26 mouse cellular contexts compared by ENCODE assay signal in the genomic region with DNA sequence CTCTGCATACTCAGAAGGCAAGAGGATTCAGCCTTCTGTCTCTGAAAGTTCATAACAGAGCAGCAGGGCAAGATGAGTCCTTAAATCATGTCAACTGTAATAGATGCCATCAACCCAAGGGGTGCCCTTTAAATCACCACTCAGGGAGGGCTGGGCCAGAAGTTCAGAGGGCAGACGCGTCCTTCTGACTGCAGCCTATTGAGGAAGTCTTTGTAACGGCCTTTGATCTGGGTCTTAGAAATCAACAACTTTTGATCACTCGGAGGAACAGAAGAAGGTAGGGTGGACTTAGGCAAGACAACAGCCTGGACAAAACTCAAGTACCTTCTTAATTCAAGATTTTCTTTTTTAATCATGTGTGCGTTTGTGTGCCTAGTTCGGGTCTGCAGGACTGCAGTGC. TPM values are rescaled to one million over a fixed set of nuclear protein-coding genes. Genes with fewer than 3 reads are reported as not detected.
DNase-seq lines count a peak whose midpoint lies in the region; ATAC-seq and TF ChIP-seq lines count a peak whose summit lies in the region.
"Had no signal": no experiment of that assay in that cellular context is flagged by ENCODE, and none has a peak within 500 bp of the region (broad histone marks: within the 10 kb centered on the region; RNA-seq: fewer than 3 reads in every experiment).

No protein-coding gene starts in this region.

- no peaks in the 10 kb centered on the region for H3K36me3 ChIP-seq in kidney, embryonic 15.5 days
- H3K36me3 ChIP-seq in lung, embryonic 14.5 days (ENCODE audit: insufficient read depth), result no peaks in the 10 kb centered on the region
- H3K36me3 ChIP-seq in small intestine, adult 2 months (ENCODE audit: control insufficient read depth, insufficient read depth, low read length), result no peaks in the 10 kb centered on the region
- H3K36me3 ChIP-seq: embryonic facial prominence, embryonic 12.5 days; embryonic facial prominence, embryonic 15.5 days; G1E; heart, embryonic 12.5 days; heart, embryonic 15.5 days; hindbrain, embryonic 10.5 days; hindbrain, embryonic 13.5 days had no signal

- no peaks in the 10 kb centered on the region for H3K9me3 ChIP-seq in kidney, embryonic 15.5 days (replicated peaks)
- H3K9me3 ChIP-seq in lung, embryonic 14.5 days (ENCODE audit: low read depth, low read length), result no peaks in the 10 kb centered on the region
- H3K9me3 ChIP-seq: embryonic facial prominence, embryonic 12.5 days; embryonic facial prominence, embryonic 15.5 days; G1E; heart, embryonic 12.5 days; heart, embryonic 15.5 days; hindbrain, embryonic 10.5 days; hindbrain, embryonic 13.5 days had no signal

- peaks cover 40% of the 10 kb centered on the region for H3K4me1 ChIP-seq in kidney, embryonic 15.5 days
- H3K4me1 ChIP-seq in lung, embryonic 14.5 days (ENCODE audit: insufficient read depth), result peaks cover 15% of the 10 kb centered on the region
- H3K4me1 ChIP-seq in small intestine, adult 2 months (ENCODE audit: control insufficient read depth, insufficient read depth, insufficient read length, low read length), result peaks cover 14% of the 10 kb centered on the region

- no peak overlapping the region for H3K4me3 ChIP-seq in kidney, embryonic 15.5 days (replicated peaks)
- H3K4me3 ChIP-seq in lung, embryonic 14.5 days (ENCODE audit: low read depth, low read length), result no peak overlapping the region
- H3K4me3 ChIP-seq in small intestine, adult 2 months (ENCODE audit: low read depth, low read length), result peak overlapping the region; percentile 12; the same call in 1 of the 2 replicates
- H3K4me3 ChIP-seq: embryonic facial prominence, embryonic 12.5 days; embryonic facial prominence, embryonic 15.5 days; heart, embryonic 12.5 days; heart, embryonic 15.5 days; hindbrain, embryonic 10.5 days; hindbrain, embryonic 13.5 days had no signal

- DNase-seq in kidney, adult 11 months, result peak; percentile 47
- DNase-seq in kidney, adult 18-20 months, result no peak
- DNase-seq in kidney, adult 9 months, result peak; percentile 76
- no peak for DNase-seq in lung, embryonic 14.5 days
- no peak for DNase-seq in lung, postnatal 14 days
- DNase-seq: adrenal gland, adult 8-10 months; adrenal gland, postnatal 25 days; B cell, adult 2 months; cerebellum, adult 11-12 months; cerebellum, adult 8-10 months; cerebellum, postnatal 10 days; cerebellum, postnatal 36 days; forebrain, postnatal 0 days; gastrocnemius, postnatal 25 days had no signal

- no peak for TF ChIP-seq CTCF in lung, embryonic 14.5 days (IDR thresholded peaks at IDR 0.05; ENCODE audit: low read depth)
- TF ChIP-seq CTCF in small intestine, adult 2 months (IDR thresholded peaks at IDR 0.05; ENCODE audit: extremely low read depth, insufficient read length, insufficient replicate concordance, low read depth, low read length), result no peak

- 52% methylated on average over 6 of the region's 6 CpGs for WGBS in kidney, embryonic 15.5 days
- 86% methylated on average over 6 of the region's 6 CpGs for WGBS in lung, embryonic 14.5 days
- WGBS in small intestine, adult 2 months, result 47% methylated on average over 6 of the region's 6 CpGs

- no peak for ATAC-seq in kidney, embryonic 15.5 days (replicated peaks; ENCODE audit: low FRiP score)
- ATAC-seq in lung, embryonic 14.5 days (ENCODE audit: insufficient read depth), result no peak
- ATAC-seq: forebrain, embryonic 14.5 days; forebrain, postnatal 0 days; hindbrain, embryonic 16.5 days; Patski had no signal

- TF ChIP-seq POLR2A in small intestine, adult 2 months (IDR thresholded peaks at IDR 0.05; ENCODE audit: low read depth, low read length), result no peak

- no peak overlapping the region for H3K4me2 ChIP-seq in kidney, embryonic 15.5 days
- no peak overlapping the region for H3K4me2 ChIP-seq in lung, embryonic 14.5 days
- H3K4me2 ChIP-seq: embryonic facial prominence, embryonic 12.5 days; embryonic facial prominence, embryonic 15.5 days; heart, embryonic 12.5 days; heart, embryonic 15.5 days; hindbrain, embryonic 13.5 days had no signal

- no peaks in the 10 kb centered on the region for H3K27me3 ChIP-seq in kidney, embryonic 15.5 days
- no peaks in the 10 kb centered on the region for H3K27me3 ChIP-seq in lung, embryonic 14.5 days (ENCODE audit: insufficient read depth, low read length)
- H3K27me3 ChIP-seq in small intestine, adult 2 months (ENCODE audit: control insufficient read depth, insufficient read depth, low read length), result no peaks in the 10 kb centered on the region
- H3K27me3 ChIP-seq: embryonic facial prominence, embryonic 12.5 days; embryonic facial prominence, embryonic 15.5 days; heart, embryonic 12.5 days; heart, embryonic 15.5 days; Patski had no signal

- H3K9ac ChIP-seq in kidney, embryonic 15.5 days, result no peak overlapping the region
- H3K9ac ChIP-seq in lung, embryonic 14.5 days, result no peak overlapping the region
- H3K9ac ChIP-seq: embryonic facial prominence, embryonic 12.5 days; embryonic facial prominence, embryonic 15.5 days; forebrain, postnatal 0 days; heart, embryonic 12.5 days; heart, embryonic 15.5 days; hindbrain, embryonic 13.5 days had no signal

- no peak overlapping the region for H3K27ac ChIP-seq in kidney, embryonic 15.5 days
- peak overlapping the region; percentile 12; the same call in 1 of the 2 replicates for H3K27ac ChIP-seq in lung, embryonic 14.5 days (ENCODE audit: low read depth)
- peak overlapping the region; percentile 60 for H3K27ac ChIP-seq in small intestine, adult 2 months (ENCODE audit: insufficient read depth, low read depth, low read length)
- H3K27ac ChIP-seq: embryonic facial prominence, embryonic 12.5 days; embryonic facial prominence, embryonic 15.5 days; heart, embryonic 15.5 days; hindbrain, embryonic 10.5 days; hindbrain, embryonic 13.5 days had no signal

RNA-seq across cellular contexts. Expression of a gene that starts 41.3 kb away (rescaled TPM):
- polyA plus RNA-seq in kidney, embryonic 15.5 days (2015; fragmentation: Nextera tagmentation; extraction: Ambion mirVana), result 30.4 and 39.7 TPM in 2 replicates
- polyA plus RNA-seq in lung, embryonic 14.5 days (2014; fragmentation: Nextera tagmentation; extraction: Ambion mirVana), result 40.8 and 41.7 TPM in 2 replicates
- polyA plus RNA-seq in small intestine, adult 2 months (2012; rRNA removed), result 89.6 and 93.0 TPM in 2 replicates

Comparison
In these comparisons a context has a peak if more than half of its experiments do, and no peak if none do; other contexts are left out.
1. DNase-seq: peak in kidney, adult 11 months (single experiment) and kidney, adult 9 months (single experiment); none in kidney, adult 18-20 months (single experiment), lung, embryonic 14.5 days (single experiment) and lung, postnatal 14 days (single experiment).